Mouse (Mus musculus): ENCODE measurements around the gene Cdpf1. TPM values are rescaled to one million over a fixed set of nuclear protein-coding genes. Genes with fewer than 3 reads are reported as not detected.

Cdpf1 gene
- polyA plus RNA-seq, 1 experiment from 2014 or later, result 21.8 TPM

DNA sequence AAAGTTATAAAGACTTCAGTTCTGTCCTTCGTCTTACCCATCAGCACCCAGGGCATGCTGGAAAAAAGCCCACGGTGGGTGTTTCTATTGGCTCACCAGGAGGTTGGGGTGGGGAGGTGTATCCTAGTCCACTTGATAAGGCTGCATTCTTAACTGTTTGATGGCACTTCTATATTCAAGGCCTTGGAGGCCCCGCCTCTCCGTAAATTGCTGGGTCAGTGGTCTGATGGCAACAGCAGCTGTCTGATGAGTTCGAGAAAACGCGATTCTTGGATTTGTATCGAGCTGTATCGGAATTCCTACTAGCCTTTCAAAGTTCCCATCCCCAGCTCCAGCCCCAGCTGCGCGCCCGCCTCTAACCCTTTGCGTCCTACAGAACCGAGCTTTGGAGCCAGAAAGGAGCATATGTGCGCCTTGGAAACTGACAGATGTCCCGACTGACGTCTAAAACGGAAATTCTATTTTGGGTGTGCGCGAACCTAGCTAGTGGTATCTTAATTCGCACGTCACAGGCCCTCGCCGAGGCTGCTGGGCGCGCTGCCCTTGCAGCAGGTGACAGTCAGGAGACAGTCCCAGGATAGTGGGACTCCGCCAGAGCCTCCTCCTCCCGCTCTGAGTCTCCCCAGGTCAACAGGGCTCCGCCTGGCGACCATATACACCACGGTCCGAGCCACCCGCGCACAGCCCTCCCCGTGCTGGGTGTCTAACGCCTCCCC, 533 bp downstream of the Cdpf1 start:
- no peaks in the 10 kb centered on the region for H3K9me3 ChIP-seq (ENCODE audit: control insufficient read depth, low read length)
- ATAC-seq (ENCODE audit: low FRiP score), result peak; percentile 93
- peak overlapping the region; percentile 63; the same call in 1 of the 2 replicates for H3K27ac ChIP-seq (ENCODE audit: low read depth, low read length)
- peak overlapping the region; percentile 91 for H3K4me2 ChIP-seq
- peak; percentile 94 for DNase-seq (ENCODE audit: low spot score, missing footprints)
- no peaks in the 10 kb centered on the region for H3K27me3 ChIP-seq (ENCODE audit: control insufficient read depth, insufficient read depth, low read length)
- peak overlapping the region; percentile 74 for H3K9ac ChIP-seq (ENCODE audit: low read length)
- no peaks in the 10 kb centered on the region for H3K36me3 ChIP-seq (ENCODE audit: control insufficient read depth, insufficient read depth, low read length)
- peaks cover 4% of the 10 kb centered on the region; the same call in 1 of the 2 replicates for H3K4me1 ChIP-seq (ENCODE audit: control insufficient read depth, insufficient read depth, low read length)
- H3K4me3 ChIP-seq (ENCODE audit: low read depth, low read length), result peak overlapping the region; percentile 75
- 7% methylated on average over 36 of the region's 36 CpGs for WGBS

DNA sequence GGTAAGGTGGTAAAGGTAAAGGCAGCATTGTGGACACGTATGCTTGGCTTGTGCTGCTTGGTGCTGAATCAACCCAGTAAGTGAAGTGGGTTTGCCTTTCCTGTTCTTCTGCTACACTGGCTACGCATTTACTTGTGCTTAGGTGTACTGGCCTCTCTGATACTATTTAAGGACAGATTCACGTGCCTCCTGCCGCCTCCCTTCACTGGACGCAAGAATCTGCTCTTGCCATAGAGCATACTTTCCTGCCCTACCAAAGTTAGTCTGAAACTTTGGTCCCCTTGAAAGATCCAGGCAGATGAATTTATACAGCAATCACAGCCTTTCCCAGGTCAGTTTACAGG, 1.1 kb downstream of the Cdpf1 start:
- H3K36me3 ChIP-seq (ENCODE audit: control insufficient read depth, insufficient read depth, low read length), result no peaks in the 10 kb centered on the region
- H3K9me3 ChIP-seq (ENCODE audit: control insufficient read depth, low read length), result no peaks in the 10 kb centered on the region
- no peak for ATAC-seq (ENCODE audit: low FRiP score)
- peak overlapping the region; percentile 91 for H3K4me2 ChIP-seq
- DNase-seq (ENCODE audit: low spot score, missing footprints), result no peak
- H3K4me3 ChIP-seq (ENCODE audit: low read depth, low read length), result peak overlapping the region; percentile 75; the same call in 1 of the 2 replicates
- no peak overlapping the region for H3K27ac ChIP-seq (ENCODE audit: low read depth, low read length)
- peak overlapping the region; percentile 74 for H3K9ac ChIP-seq (ENCODE audit: low read length)
- WGBS, result 84% methylated on average over 5 of the region's 5 CpGs
- peaks cover 4% of the 10 kb centered on the region; the same call in 1 of the 2 replicates for H3K4me1 ChIP-seq (ENCODE audit: control insufficient read depth, insufficient read depth, low read length)
- no peaks in the 10 kb centered on the region for H3K27me3 ChIP-seq (ENCODE audit: control insufficient read depth, insufficient read depth, low read length)

DNA sequence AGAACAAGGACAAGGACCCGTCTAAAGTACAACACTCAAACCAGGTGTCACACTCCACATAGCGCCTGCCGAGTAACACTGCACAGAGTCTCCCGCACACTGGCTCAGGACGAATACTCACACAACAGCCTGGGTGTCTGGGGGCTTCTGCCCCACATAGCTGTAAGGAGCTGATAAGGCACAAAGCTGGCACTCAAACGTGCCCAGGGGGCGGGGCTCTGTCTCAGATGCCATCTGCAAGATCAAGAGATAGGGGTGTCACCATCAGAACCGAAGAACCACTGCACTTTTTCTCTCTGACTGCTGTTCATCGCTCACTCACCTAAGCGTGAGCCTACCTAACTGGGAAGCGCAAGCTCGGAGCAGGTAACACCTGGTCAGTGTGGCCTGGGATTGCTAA, 2.4 kb downstream of the Cdpf1 start:
- no peak overlapping the region for H3K4me2 ChIP-seq
- DNase-seq (ENCODE audit: low spot score, missing footprints) (no peak), ATAC-seq (ENCODE audit: low FRiP score) (no peak)
- H3K36me3 ChIP-seq (ENCODE audit: control insufficient read depth, insufficient read depth, low read length), result no peaks in the 10 kb centered on the region
- no peak overlapping the region for H3K9ac ChIP-seq (ENCODE audit: low read length)
- no peak overlapping the region for H3K27ac ChIP-seq (ENCODE audit: low read depth, low read length)
- WGBS, result 91% methylated on average over 12 of the region's 12 CpGs
- peaks cover 4% of the 10 kb centered on the region; the same call in 1 of the 2 replicates for H3K4me1 ChIP-seq (ENCODE audit: control insufficient read depth, insufficient read depth, low read length)
- no peaks in the 10 kb centered on the region for H3K9me3 ChIP-seq (ENCODE audit: control insufficient read depth, low read length)
- no peaks in the 10 kb centered on the region for H3K27me3 ChIP-seq (ENCODE audit: control insufficient read depth, insufficient read depth, low read length)
- no peak overlapping the region for H3K4me3 ChIP-seq (ENCODE audit: low read depth, low read length)

DNA sequence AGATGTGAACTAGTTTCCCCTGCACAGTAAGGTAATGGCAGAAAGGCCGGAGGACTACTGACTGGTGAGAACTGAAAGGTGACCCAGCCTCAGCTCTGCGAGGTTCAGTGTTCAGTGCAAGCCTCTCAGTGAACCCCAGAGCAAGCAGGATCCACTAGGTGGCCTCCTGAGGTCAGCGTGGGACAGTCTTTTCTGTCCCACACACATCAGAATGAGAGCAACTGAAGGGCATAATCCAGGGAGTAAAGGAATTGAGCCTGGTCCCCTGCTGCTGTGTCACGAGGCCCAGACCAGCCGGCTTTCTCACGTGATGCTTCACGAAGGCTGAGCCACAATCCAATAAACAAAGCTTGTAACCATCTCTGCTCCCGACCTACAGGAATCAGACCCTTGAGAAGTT, 3.1 kb downstream of the Cdpf1 start:
- no peak overlapping the region for H3K4me3 ChIP-seq (ENCODE audit: low read depth, low read length)
- H3K27me3 ChIP-seq (ENCODE audit: control insufficient read depth, insufficient read depth, low read length), result no peaks in the 10 kb centered on the region
- H3K4me2 ChIP-seq, result no peak overlapping the region
- peak overlapping the region; percentile 14; the same call in 1 of the 2 replicates for H3K9ac ChIP-seq (ENCODE audit: low read length)
- WGBS, result 41% methylated on average over 8 of the region's 8 CpGs
- no peaks in the 10 kb centered on the region for H3K36me3 ChIP-seq (ENCODE audit: control insufficient read depth, insufficient read depth, low read length)
- no peaks in the 10 kb centered on the region for H3K9me3 ChIP-seq (ENCODE audit: control insufficient read depth, low read length)
- H3K27ac ChIP-seq (ENCODE audit: low read depth, low read length), result no peak overlapping the region
- ATAC-seq (ENCODE audit: low FRiP score) (no peak), DNase-seq (ENCODE audit: low spot score, missing footprints) (no peak)
- H3K4me1 ChIP-seq (ENCODE audit: control insufficient read depth, insufficient read depth, low read length), result peaks cover 4% of the 10 kb centered on the region; the same call in 1 of the 2 replicates

- Histone ChIP-seq H3K27ac (ENCODE audit: low read depth, low read length) (no peak overlapping the region), H3K4me3 (ENCODE audit: low read depth, low read length) (no peak overlapping the region), H3K9me3 (ENCODE audit: control insufficient read depth, low read length) (no peaks in the 10 kb centered on the region), H3K36me3 (ENCODE audit: control insufficient read depth, insufficient read depth, low read length) (no peaks in the 10 kb centered on the region), H3K27me3 (ENCODE audit: control insufficient read depth, insufficient read depth, low read length) (no peaks in the 10 kb centered on the region), H3K9ac (ENCODE audit: low read length) (no peak overlapping the region), H3K4me1 (ENCODE audit: control insufficient read depth, insufficient read depth, low read length) (peaks cover 4% of the 10 kb centered on the region; the same call in 1 of the 2 replicates), H3K4me2 (no peak overlapping the region)
- 74% methylated on average over 6 of the region's 6 CpGs for WGBS
- ATAC-seq (ENCODE audit: low FRiP score) (no peak), DNase-seq (ENCODE audit: low spot score, missing footprints) (no peak)
Measured at GRCm38 (mm10) chr15:85808031-85808430, 3.5 kb downstream of the Cdpf1 start.

DNA sequence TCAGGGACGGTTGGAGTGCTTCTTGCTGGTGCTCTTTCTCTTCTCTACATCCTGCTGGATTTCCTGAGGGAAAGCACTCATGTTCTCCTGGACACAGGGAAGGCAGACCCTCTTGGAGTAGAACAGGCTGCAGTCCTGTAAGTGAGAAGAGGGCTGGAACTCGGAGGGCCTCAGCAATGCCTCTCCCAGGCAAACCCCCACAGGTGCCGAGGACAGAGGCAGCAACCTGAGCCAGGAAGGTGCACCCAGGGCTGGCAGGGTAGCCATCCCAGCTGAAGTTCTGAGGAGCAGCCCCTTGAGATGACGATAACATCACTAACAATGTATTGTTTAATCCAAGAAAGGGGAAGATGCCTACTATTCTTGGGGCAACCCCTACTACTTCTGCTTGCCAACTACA, 4.1 kb downstream of the Cdpf1 start:
- H3K9me3 ChIP-seq (ENCODE audit: control insufficient read depth, low read length), result no peaks in the 10 kb centered on the region
- no peak overlapping the region for H3K4me3 ChIP-seq (ENCODE audit: low read depth, low read length)
- no peak overlapping the region for H3K9ac ChIP-seq (ENCODE audit: low read length)
- H3K36me3 ChIP-seq (ENCODE audit: control insufficient read depth, insufficient read depth, low read length), result no peaks in the 10 kb centered on the region
- DNase-seq (ENCODE audit: low spot score, missing footprints) (no peak), ATAC-seq (ENCODE audit: low FRiP score) (no peak)
- no peak overlapping the region for H3K27ac ChIP-seq (ENCODE audit: low read depth, low read length)
- peaks cover 4% of the 10 kb centered on the region; the same call in 1 of the 2 replicates for H3K4me1 ChIP-seq (ENCODE audit: control insufficient read depth, insufficient read depth, low read length)
- WGBS, result 84% methylated on average over 4 of the region's 4 CpGs
- no peaks in the 10 kb centered on the region for H3K27me3 ChIP-seq (ENCODE audit: control insufficient read depth, insufficient read depth, low read length)
- H3K4me2 ChIP-seq, result no peak overlapping the region

GRCm38 (mm10) chr15:85806886-85807285, 4.6 kb downstream of the Cdpf1 start:
- Histone ChIP-seq H3K4me2 (no peak overlapping the region), H3K4me3 (ENCODE audit: low read depth, low read length) (no peak overlapping the region), H3K9me3 (ENCODE audit: control insufficient read depth, low read length) (no peaks in the 10 kb centered on the region), H3K9ac (ENCODE audit: low read length) (no peak overlapping the region), H3K27ac (ENCODE audit: low read depth, low read length) (no peak overlapping the region), H3K36me3 (ENCODE audit: control insufficient read depth, insufficient read depth, low read length) (no peaks in the 10 kb centered on the region), H3K27me3 (ENCODE audit: control insufficient read depth, insufficient read depth, low read length) (no peaks in the 10 kb centered on the region), H3K4me1 (ENCODE audit: control insufficient read depth, insufficient read depth, low read length) (peaks cover 4% of the 10 kb centered on the region; the same call in 1 of the 2 replicates)
- ATAC-seq (ENCODE audit: low FRiP score) (no peak), DNase-seq (ENCODE audit: low spot score, missing footprints) (no peak)
- WGBS, result 85% methylated on average over 4 of the region's 4 CpGs

DNA sequence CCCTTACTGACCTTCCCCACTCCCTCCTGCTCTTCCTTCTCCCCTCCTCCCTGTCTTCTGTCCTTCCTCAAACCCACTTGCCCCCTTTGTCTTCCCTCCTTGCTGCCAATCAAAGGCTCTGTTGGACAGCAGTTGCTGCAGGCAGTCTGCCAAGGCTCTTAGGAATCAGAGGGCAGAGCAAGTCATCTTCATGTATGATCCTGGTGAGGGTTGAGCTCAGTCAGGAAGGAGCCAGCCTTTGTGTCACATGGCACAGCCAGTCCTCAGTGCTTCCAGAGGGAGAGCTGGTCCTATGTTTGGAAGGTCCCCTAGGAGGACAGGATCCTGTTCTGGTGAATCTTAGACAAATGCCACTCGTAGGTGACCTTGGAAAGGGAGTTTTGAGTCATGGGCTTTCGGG, 8.6 kb downstream of the Cdpf1 start:
- H3K4me2 ChIP-seq, result no peak overlapping the region
- DNase-seq (ENCODE audit: low spot score, missing footprints), result no peak
- H3K9me3 ChIP-seq (ENCODE audit: control insufficient read depth, low read length), result no peaks in the 10 kb centered on the region; the same call in 1 of the 2 replicates
- no peak overlapping the region for H3K9ac ChIP-seq (ENCODE audit: low read length)
- H3K27me3 ChIP-seq (ENCODE audit: control insufficient read depth, insufficient read depth, low read length), result no peaks in the 10 kb centered on the region
- H3K27ac ChIP-seq (ENCODE audit: low read depth, low read length), result no peak overlapping the region
- no peak for ATAC-seq (ENCODE audit: low FRiP score)
- H3K4me1 ChIP-seq (ENCODE audit: control insufficient read depth, insufficient read depth, low read length), result no peaks in the 10 kb centered on the region
- H3K4me3 ChIP-seq (ENCODE audit: low read depth, low read length), result no peak overlapping the region
- H3K36me3 ChIP-seq (ENCODE audit: control insufficient read depth, insufficient read depth, low read length), result no peaks in the 10 kb centered on the region
- 79% methylated on average over 2 of the region's 2 CpGs for WGBS

GRCm38 (mm10) chr15:85798676-85799075, 12.8 kb downstream of the Cdpf1 start:
- Histone ChIP-seq H3K36me3 (ENCODE audit: control insufficient read depth, insufficient read depth, low read length) (no peaks in the 10 kb centered on the region), H3K4me3 (ENCODE audit: low read depth, low read length) (no peak overlapping the region), H3K4me1 (ENCODE audit: control insufficient read depth, insufficient read depth, low read length) (no peaks in the 10 kb centered on the region), H3K27ac (ENCODE audit: low read depth, low read length) (no peak overlapping the region), H3K9ac (ENCODE audit: low read length) (no peak overlapping the region), H3K27me3 (ENCODE audit: control insufficient read depth, insufficient read depth, low read length) (no peaks in the 10 kb centered on the region), H3K9me3 (ENCODE audit: control insufficient read depth, low read length) (no peaks in the 10 kb centered on the region; the same call in 1 of the 2 replicates), H3K4me2 (no peak overlapping the region)
- no peak for DNase-seq (ENCODE audit: low spot score, missing footprints)
- no peak for ATAC-seq (ENCODE audit: low FRiP score)
- 96% methylated on average over 8 of the region's 8 CpGs for WGBS

Data from midbrain, embryonic 11.5 days (tissue).